Mouse (Mus musculus) ZHBTc4 (cell line): ENCODE measurements around the gene ccdc198.
A peak's percentile ranks its signal among the peaks of the same experiment; 100 is the strongest.
"Not testable (repeated sequence)": the region's sequence is repeated elsewhere in the genome, so short reads cannot be mapped to it uniquely, and the experiment has no call there.

Source experiments
- DNase-seq: peaks from one replicate; pipeline ENCODE4 v3.0.0-alpha.2; 2011; ENCODE audit warnings: low read depth, low spot score

Gene ccdc198

GRCm38 (mm10) chr14:49245126-49245714 lies at the start of gene ccdc198:
TSS of gene ccdc198 (minus strand) at chr14:49245474.
- DNase-seq, result no peak

GRCm38 (mm10) chr14:49293802-49294449 lies 48.7 kb upstream of the ccdc198 start:
- DNase-seq, result no peak

- DNase-seq, result no peak
Measured at GRCm38 (mm10) chr14:49290029-49290745, 44.9 kb upstream of the ccdc198 start.

- no peak for DNase-seq
Measured at GRCm38 (mm10) chr14:49283784-49284655, 38.7 kb upstream of the ccdc198 start.

- no peak for DNase-seq
Measured at GRCm38 (mm10) chr14:49278880-49279279, 33.6 kb upstream of the ccdc198 start.

GRCm38 (mm10) chr14:49278479-49278878 lies 33.2 kb upstream of the ccdc198 start:
- not testable (repeated sequence) for DNase-seq

- no peak for DNase-seq
Measured at GRCm38 (mm10) chr14:49277642-49278041, 32.4 kb upstream of the ccdc198 start.

- peak; percentile 81 for DNase-seq
Measured at GRCm38 (mm10) chr14:49275376-49275775, 30.1 kb upstream of the ccdc198 start.

- no peak for DNase-seq
Measured at GRCm38 (mm10) chr14:49265286-49266002, 20.2 kb upstream of the ccdc198 start.

- DNase-seq, result no peak
Measured at GRCm38 (mm10) chr14:49241522-49241921, 3.8 kb downstream of the ccdc198 start.

GRCm38 (mm10) chr14:49238206-49238605 lies 7.1 kb downstream of the ccdc198 start:
- peak; percentile 71 for DNase-seq

- DNase-seq, result peak; percentile 79
Measured at GRCm38 (mm10) chr14:49234788-49235515, 10.3 kb downstream of the ccdc198 start.

- DNase-seq, result no peak
Measured at GRCm38 (mm10) chr14:49231845-49232244, 13.4 kb downstream of the ccdc198 start.

- no peak for DNase-seq
Measured at GRCm38 (mm10) chr14:49226986-49227385, 18.3 kb downstream of the ccdc198 start.

- DNase-seq, result no peak
Measured at GRCm38 (mm10) chr14:49226471-49226870, 18.8 kb downstream of the ccdc198 start.

- DNase-seq, result no peak
Measured at GRCm38 (mm10) chr14:49221771-49222170, 23.5 kb downstream of the ccdc198 start.

- DNase-seq, result not testable (repeated sequence)
Measured at GRCm38 (mm10) chr14:49219466-49220022, 25.7 kb downstream of the ccdc198 start.

- no peak for DNase-seq
Measured at GRCm38 (mm10) chr14:49218677-49219076, 26.6 kb downstream of the ccdc198 start.

GRCm38 (mm10) chr14:49210215-49210614 lies 35.1 kb downstream of the ccdc198 start:
- DNase-seq, result not testable (repeated sequence)
